Mouse (Mus musculus) myocyte (in vitro differentiated cells): Measurements from ENCODE around the gene Chmp2a.

Experiments
- E2F4 ChIP-seq: IDR thresholded peaks from one replicate; pipeline ENCODE4 v1.6.1; 2011; ENCODE audit warnings: mild to moderate bottlenecking, control low read depth, moderate library complexity; ENCODE audit not compliant: insufficient read depth
- MAX ChIP-seq: IDR thresholded peaks from one replicate; pipeline ENCODE4 v1.6.1; 2011; ENCODE audit warnings: low read depth, mild to moderate bottlenecking, control low read depth
- MYOG ChIP-seq, 3 experiments: IDR thresholded peaks; one replicate each; pipeline ENCODE4 v1.6.1; 2011; ENCODE audit warnings: control low read depth in 2 of 3, low read depth in 2 of 3, mild to moderate bottlenecking in 2 of 3; ENCODE audit not compliant: insufficient read length in 2 of 3, control insufficient read depth in 1 of 3, insufficient read depth in 1 of 3
- POLR2A ChIP-seq: IDR thresholded peaks from one replicate; pipeline ENCODE4 v1.6.1; 2011; ENCODE audit warnings: low read depth, mild to moderate bottlenecking, control low read depth, moderate library complexity; ENCODE audit not compliant: insufficient read length
- TCF3 ChIP-seq: IDR thresholded peaks from one replicate; pipeline ENCODE4 v1.6.1; 2011; ENCODE audit warnings: low read depth, control low read depth; ENCODE audit not compliant: insufficient read length
- USF1 ChIP-seq: IDR thresholded peaks from one replicate; pipeline ENCODE4 v1.6.1; 2011; ENCODE audit warnings: low read depth, mild to moderate bottlenecking, control low read depth, moderate library complexity

DNA sequence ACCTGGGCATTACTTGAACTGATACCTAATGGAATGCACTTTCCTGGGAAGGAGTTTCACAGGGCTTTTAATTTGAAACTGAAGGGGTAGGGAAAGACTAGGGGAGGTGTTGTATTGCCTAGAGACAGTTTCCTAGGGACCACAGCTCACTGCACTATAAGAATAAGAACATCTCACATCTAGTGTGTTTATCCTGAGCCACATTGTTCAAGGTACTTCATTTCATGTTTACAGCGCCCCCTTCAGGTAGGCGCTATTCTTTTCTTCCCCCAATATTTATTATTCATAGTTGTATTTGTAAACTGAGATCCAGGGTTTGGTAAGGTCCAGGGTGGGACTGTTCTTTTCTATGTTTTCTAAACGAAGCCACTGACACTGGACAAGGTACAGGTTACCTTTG is 42.4 kb downstream of the Chmp2a start:
- TF ChIP-seq USF1 (no peak), MYOG (IDR thresholded peaks at IDR 0.05; ENCODE audit: control insufficient read depth in 1 of 3, insufficient read depth in 1 of 3, insufficient read length in 2 of 3, low read depth in 2 of 3) (no peak), E2F4 (no peak), POLR2A (no peak), MAX (no peak), TCF3 (no peak)
